Mouse (Mus musculus): Measurements from ENCODE around the gene Cnbp. TPM values are rescaled to one million over a fixed set of nuclear protein-coding genes. Genes with fewer than 3 reads are reported as not detected.

Cnbp gene
- total and polyA plus RNA-seq, 3 experiments = 73.9 to 380 (median 333) TPM

DNA sequence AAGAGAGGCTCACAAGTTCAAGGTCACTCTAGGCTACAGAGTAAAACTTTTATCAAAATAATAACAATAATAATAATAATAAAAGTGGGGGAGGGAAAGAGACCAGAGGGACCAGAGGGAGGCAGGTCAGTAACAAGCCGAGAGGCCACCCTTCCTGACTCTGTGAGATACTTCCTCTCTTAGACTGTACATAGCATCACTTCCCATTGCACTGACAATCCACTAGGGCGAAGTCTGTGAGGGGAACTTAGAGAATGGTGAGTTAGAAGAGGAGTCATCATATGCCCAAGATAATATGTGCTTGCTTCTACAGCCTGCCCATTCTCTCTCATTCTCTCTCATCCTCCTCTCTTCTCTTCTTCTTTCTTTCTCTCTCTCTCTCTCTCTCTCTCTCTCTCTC, 44.9 kb downstream of the Cnbp start:
- DNase-seq = no peak

DNA sequence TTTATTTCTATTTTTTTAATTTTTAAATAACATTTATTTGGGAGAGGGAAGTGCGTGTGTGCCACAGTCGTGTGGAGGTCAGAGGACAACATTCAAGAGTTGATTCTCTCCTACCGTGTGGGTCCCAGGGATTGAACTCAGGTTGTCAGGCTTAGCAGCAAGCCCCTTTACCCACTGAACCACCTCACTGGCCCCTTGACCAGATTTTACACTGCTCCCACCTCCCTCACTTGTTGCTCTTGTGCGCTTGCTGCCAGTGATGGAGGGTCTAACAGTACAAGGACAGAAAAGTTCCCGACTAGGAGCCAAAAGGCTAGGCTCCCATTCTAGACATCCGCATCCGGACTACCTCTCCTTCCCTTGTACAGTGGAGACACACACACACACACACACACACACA, 45.5 kb downstream of the Cnbp start:
- DNase-seq = no peak

DNA sequence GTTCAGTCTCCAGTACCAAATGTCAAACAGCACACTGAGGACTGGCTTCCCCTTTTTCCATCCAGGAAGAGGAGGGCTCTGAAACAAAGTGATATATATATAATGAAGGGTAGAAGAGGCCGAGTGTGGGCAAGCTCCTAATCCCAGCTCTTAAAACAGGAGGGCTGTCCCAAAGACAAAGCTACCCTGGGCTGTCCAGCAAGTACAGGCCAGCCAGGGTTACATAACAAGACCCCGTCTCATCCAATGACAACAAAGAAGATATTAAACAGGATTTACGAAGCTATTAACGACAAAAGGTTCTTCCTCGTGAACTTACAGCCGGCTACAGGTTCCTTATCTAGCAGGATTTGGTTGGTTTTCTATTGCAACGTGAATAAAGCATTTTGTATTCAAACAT, 46.0 kb downstream of the Cnbp start:
- no peak for DNase-seq

DNA sequence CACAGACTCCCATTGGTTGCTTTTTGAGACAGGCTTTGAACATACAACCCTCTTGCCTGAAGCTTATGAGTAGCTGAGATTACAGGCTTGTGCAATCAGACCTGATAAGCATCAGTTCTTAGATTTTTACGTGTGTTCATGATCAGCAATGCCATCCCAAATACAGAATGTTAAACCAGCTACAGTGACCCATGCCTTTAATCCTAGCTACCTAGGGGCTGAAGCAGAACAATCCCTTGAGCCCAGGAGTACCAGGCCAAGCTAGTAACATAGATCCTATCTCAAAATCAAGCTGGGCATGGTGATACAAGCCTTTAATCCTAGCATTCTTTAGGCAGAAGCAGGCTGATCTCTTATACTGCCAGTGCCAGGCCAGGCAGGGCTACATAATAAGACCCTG, 46.9 kb downstream of the Cnbp start:
- no peak for DNase-seq

DNA sequence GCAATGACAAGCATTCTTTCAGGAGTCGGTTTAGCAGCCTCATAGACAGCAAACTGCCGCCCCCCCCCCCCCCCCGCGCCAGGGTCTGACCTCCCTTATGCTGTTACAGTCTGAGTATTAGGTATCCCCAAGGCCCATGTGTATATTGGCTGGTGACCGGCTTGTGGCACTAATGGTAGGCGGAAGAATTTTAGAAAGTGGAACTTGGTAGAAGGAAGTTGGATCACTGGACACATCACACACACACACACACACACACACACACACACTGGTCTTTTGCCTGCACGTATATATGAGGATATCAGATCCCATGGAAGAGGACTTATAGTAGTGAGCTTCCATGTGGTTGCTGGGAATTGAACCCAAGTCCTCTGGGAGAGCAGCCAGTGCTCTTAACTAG, 48.4 kb downstream of the Cnbp start:
- DNase-seq = no peak

DNA sequence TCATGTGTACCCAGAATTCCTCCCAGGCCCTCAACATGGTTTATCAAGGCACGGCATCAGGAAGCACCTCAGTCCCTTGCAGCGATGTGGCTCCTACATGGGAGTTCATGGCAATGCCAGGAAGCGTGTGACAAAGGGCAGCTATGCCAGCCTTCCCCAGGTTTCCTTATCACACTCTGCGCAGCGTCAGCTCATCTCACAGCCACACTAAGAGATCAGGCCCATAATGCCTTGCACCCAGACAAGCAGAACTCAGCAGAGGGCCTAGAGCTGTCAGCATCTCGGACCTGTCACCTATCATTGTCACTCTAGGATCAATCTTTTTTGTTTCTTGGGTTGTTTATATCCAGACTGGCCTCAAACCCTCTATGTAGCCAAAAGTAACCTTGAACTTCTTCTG, 51.3 kb downstream of the Cnbp start:
- DNase-seq = no peak

DNA sequence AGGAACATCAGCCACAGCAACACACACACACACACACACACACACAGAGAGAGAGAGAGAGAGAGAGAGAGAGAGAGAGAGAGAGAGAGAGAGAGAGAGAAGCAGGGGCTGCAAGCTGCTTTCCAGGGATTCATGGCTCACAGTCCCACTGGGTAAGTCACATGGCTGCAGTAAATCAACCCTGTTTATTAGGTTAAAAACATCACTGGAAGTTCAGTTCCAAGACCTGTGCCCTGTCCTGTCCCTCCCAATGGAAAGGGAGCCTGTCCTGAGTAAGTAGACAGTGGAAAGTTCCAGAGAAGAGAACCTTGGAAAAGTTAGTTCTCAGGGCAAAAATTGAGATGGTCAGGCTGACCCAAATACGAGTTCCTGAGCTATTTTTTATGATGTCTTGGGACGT, 53.6 kb downstream of the Cnbp start:
- no peak for DNase-seq

DNA sequence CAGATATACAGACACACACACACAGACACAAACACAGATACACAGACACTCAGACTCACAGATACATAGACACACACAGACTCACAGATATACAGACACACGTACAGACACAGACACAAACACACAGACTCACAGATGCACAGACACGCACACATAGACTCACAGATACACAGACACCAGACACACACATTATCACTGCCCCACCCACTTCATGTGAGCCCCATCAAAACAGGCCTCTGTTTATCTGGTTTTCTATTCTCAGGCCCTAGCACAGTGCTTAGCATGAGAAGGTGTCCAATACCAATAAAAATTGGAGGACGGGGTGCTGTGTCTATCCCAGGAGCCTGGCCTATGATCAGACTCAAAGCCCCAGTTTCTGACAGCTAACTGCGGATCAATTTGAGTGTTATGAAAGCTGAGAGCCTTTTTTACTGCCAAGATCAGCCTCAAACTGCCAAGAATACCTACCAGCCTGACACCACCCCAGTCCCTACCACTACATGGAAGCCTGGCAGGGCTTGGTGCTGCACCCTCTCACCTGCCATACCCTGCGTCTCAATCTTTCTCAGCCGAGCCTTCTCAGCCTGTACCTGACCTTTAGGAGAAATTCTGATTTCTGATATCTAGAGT, 54.5 kb downstream of the Cnbp start:
- no peak for DNase-seq

DNA sequence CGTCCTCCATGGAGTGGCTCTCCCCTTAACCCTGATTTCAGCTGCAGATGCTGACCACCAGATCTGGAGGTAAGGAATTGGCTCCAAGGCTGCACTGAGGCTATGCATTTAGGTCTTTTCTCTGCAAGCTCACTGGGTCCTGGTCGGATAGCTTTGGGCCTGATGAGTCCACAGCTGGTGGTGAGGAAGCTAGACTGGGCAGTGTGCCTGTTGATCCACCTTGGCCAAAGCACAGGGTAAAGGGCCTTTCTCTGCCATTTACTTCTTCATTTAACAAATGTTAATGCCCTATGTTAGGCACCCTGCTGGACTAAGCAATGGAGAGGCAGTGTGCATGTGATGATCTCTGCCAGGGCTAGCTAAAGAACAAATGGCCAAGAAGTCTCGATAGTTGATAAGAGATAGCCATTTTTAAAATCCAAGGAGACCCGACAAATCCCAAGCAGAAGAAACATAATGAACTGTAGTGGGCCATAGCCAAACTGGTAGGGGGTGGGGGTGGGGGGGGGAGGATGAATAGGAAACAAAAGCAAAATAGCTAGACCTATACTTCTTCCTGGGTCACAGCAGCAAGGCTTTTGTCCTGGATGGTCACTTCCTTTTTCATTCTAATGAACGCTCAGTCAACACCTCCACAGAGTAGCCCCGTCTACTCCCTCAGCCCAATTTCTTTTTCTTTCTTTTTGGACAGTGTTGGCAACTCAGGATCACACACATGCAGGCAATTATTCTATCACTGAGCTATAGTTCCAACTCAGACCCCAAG, 55.3 kb downstream of the Cnbp start:
- DNase-seq = no peak

DNA sequence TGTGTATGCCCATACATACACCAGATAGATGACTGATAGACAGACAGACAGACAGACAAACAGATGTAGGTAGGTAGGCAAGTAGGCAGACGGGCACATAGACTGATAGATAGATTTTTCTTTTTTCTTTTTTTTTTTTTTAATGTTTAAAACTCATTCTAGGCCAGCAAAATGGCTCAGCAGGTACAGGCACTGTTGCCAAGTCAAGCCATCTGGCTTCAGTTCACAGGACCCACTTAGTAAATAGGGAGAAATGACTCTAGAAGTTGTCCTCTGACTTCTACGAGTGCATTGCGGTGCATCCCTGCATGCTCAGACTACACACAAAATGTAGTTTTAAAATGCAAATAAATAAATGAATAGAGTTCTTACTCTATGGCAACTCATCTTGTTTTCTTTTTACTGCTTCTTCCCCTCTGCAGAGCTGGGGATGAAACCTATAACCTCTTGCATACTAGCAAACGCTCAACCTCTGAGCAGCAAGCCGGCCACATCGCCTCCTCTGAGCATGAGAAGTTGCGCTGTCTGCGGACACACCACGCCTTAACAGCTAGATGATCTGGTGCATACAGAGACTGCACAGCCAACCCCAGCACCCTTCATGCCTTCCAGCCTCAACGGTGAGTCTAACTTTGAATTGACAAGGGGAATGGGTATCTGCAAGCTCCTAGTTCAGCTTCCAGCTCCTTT, 56.9 kb downstream of the Cnbp start:
- no peak for DNase-seq

Other genes with a start within 250 kb of the Cnbp start
- 1 to 10 TPM; 5.5 to 7.4 TPM for gene Aplf, start 178.9 kb downstream of the Cnbp start, total RNA-seq (2021)
- 2.5 and 3.7 TPM in 2 replicates for gene Aplf, start 178.9 kb downstream of the Cnbp start, polyA plus RNA-seq (2012; rRNA removed)
- 1 to 10 TPM in 1 of 2 experiments, under 1 TPM in 1; 0.63 to 1.1 TPM for gene Efcc1, start 120.2 kb downstream of the Cnbp start, total RNA-seq (2021)
- gene Efcc1, start 120.2 kb downstream of the Cnbp start, polyA plus RNA-seq (2012; rRNA removed) = 1.1 and 1.4 TPM in 2 replicates
- gene Gp9, start 73.0 kb downstream of the Cnbp start, total RNA-seq (2021) = under 1 TPM in 1 of 2 experiments, not detected in 1; 0.45 TPM
- 0.84 and 1.0 TPM in 2 replicates for gene Gp9, start 73.0 kb downstream of the Cnbp start, polyA plus RNA-seq (2012; rRNA removed)
- gene Rab43, start 38.9 kb downstream of the Cnbp start, total RNA-seq (2021) = 10 to 100 TPM; 28.0 to 28.2 TPM
- gene Rab43, start 38.9 kb downstream of the Cnbp start, polyA plus RNA-seq (2012; rRNA removed) = 27.6 and 30.6 TPM in 2 replicates
- 1 to 10 TPM; 2.5 TPM for gene Gm45140, start 15.3 kb downstream of the Cnbp start, total RNA-seq (2021)
- 0.02 and 0.15 TPM in 2 replicates for gene Gm45140, start 15.3 kb downstream of the Cnbp start, polyA plus RNA-seq (2012; rRNA removed)
- 10 to 100 TPM; 44.4 to 55.6 TPM for gene Isy1, start 12.3 kb downstream of the Cnbp start, total RNA-seq (2021)
- 3.1 and 3.8 TPM in 2 replicates for gene Isy1, start 12.3 kb downstream of the Cnbp start, polyA plus RNA-seq (2012; rRNA removed)
- gene Copg1, start 36.7 kb upstream of the Cnbp start, total RNA-seq (2021) = 100 to 1,000 TPM; 102 to 104 TPM
- 26.0 and 41.0 TPM in 2 replicates for gene Copg1, start 36.7 kb upstream of the Cnbp start, polyA plus RNA-seq (2012; rRNA removed)
- 10 to 100 TPM; 21.5 to 22.4 TPM for gene Hmces, start 62.8 kb upstream of the Cnbp start, total RNA-seq (2021)
- 15.4 and 22.3 TPM in 2 replicates for gene Hmces, start 62.8 kb upstream of the Cnbp start, polyA plus RNA-seq (2012; rRNA removed)
- 1 to 10 TPM; 7.4 to 9.5 TPM for gene H1fx, start 130.5 kb upstream of the Cnbp start, total RNA-seq (2021)
- gene H1fx, start 130.5 kb upstream of the Cnbp start, polyA plus RNA-seq (2012; rRNA removed) = 17.1 and 22.1 TPM in 2 replicates
- 100 to 1,000 TPM; 335 to 385 TPM for gene Rab7, start 194.2 kb upstream of the Cnbp start, total RNA-seq (2021)
- gene Rab7, start 194.2 kb upstream of the Cnbp start, polyA plus RNA-seq (2012; rRNA removed) = 90.7 and 123 TPM in 2 replicates
- gene Rpn1, start 233.4 kb upstream of the Cnbp start, total RNA-seq (2021) = 100 to 1,000 TPM; 287 to 305 TPM
- gene Rpn1, start 233.4 kb upstream of the Cnbp start, polyA plus RNA-seq (2012; rRNA removed) = 117 and 146 TPM in 2 replicates